Mouse (Mus musculus): ENCODE measurements at regions not wholly inside any gene's neighbourhood (a gene's known extent, or its start where the extent isn't known, plus 50 kb on each side); places are given as distances from the start of the nearest gene placed in this dataset.

GRCm38 (mm10) chr9:9606322-9606721 lies 367.4 kb upstream of the Arhgap42 start:
- Histone ChIP-seq H3K9me3 (peaks cover 6% of the 10 kb centered on the region; the same call in 1 of the 2 replicates), H3K27ac (no peak overlapping the region), H3K4me1 (no peaks in the 10 kb centered on the region), H3K4me3 (no peak overlapping the region), H3K36me3 (replicated peaks) (no peaks in the 10 kb centered on the region), H3K27me3 (ENCODE audit: poor library complexity, severe bottlenecking) (no peaks in the 10 kb centered on the region)
- WGBS, result 81% methylated on average over 1 of the region's 1 CpGs
- DNase-seq (ENCODE audit: extremely low spot score, low spot score), result no peak

GRCm38 (mm10) chr9:9591263-9591662 lies 352.4 kb upstream of the Arhgap42 start:
- no peak for DNase-seq (ENCODE audit: extremely low spot score, low spot score)
- no peaks in the 10 kb centered on the region for H3K4me1 ChIP-seq
- no peak overlapping the region for H3K27ac ChIP-seq

GRCm38 (mm10) chr9:9583011-9583605 lies 344.2 kb upstream of the Arhgap42 start:
- no peaks in the 10 kb centered on the region for H3K9me3 ChIP-seq
- no peaks in the 10 kb centered on the region for H3K4me1 ChIP-seq
- DNase-seq (ENCODE audit: extremely low spot score, low spot score), result no peak
- 74% methylated on average over 2 of the region's 2 CpGs for WGBS
- H3K27me3 ChIP-seq (ENCODE audit: poor library complexity, severe bottlenecking), result no peaks in the 10 kb centered on the region
- no peak overlapping the region for H3K4me3 ChIP-seq
- no peak overlapping the region for H3K27ac ChIP-seq
- H3K36me3 ChIP-seq (replicated peaks), result no peaks in the 10 kb centered on the region

More at GRCm38 (mm10) chr9:9591263-9591662, 352.4 kb upstream of the Arhgap42 start:
- H3K9me3 ChIP-seq, result no peaks in the 10 kb centered on the region
- H3K36me3 ChIP-seq (replicated peaks), result no peaks in the 10 kb centered on the region
- H3K4me3 ChIP-seq, result no peak overlapping the region
- no peaks in the 10 kb centered on the region for H3K27me3 ChIP-seq (ENCODE audit: poor library complexity, severe bottlenecking)

GRCm38 (mm10) chr9:9582301-9583010 lies 343.6 kb upstream of the Arhgap42 start:
- Histone ChIP-seq H3K4me1 (no peaks in the 10 kb centered on the region), H3K36me3 (replicated peaks) (no peaks in the 10 kb centered on the region), H3K4me3 (no peak overlapping the region), H3K9me3 (no peaks in the 10 kb centered on the region), H3K27me3 (ENCODE audit: poor library complexity, severe bottlenecking) (no peaks in the 10 kb centered on the region), H3K27ac (no peak overlapping the region)
- WGBS, result 86% methylated on average over 3 of the region's 3 CpGs
- no peak for DNase-seq (ENCODE audit: extremely low spot score, low spot score)

- Histone ChIP-seq H3K36me3 (replicated peaks) (no peaks in the 10 kb centered on the region), H3K27me3 (ENCODE audit: poor library complexity, severe bottlenecking) (no peaks in the 10 kb centered on the region), H3K9me3 (no peaks in the 10 kb centered on the region), H3K4me1 (no peaks in the 10 kb centered on the region), H3K4me3 (no peak overlapping the region), H3K27ac (no peak overlapping the region)
- DNase-seq (ENCODE audit: extremely low spot score, low spot score), result no peak
- WGBS, result 93% methylated on average over 5 of the region's 5 CpGs
These were observed 329.2 kb upstream of the Arhgap42 start for GRCm38 (mm10) chr9:9568040-9568649.

GRCm38 (mm10) chr9:9564551-9564950 lies 325.6 kb upstream of the Arhgap42 start:
- Histone ChIP-seq H3K36me3 (replicated peaks) (no peaks in the 10 kb centered on the region), H3K4me1 (no peaks in the 10 kb centered on the region), H3K4me3 (no peak overlapping the region), H3K27ac (no peak overlapping the region), H3K9me3 (no peaks in the 10 kb centered on the region), H3K27me3 (ENCODE audit: poor library complexity, severe bottlenecking) (no peaks in the 10 kb centered on the region)
- DNase-seq (ENCODE audit: extremely low spot score, low spot score), result no peak

- H3K36me3 ChIP-seq (replicated peaks), result no peaks in the 10 kb centered on the region
- no peaks in the 10 kb centered on the region for H3K4me1 ChIP-seq
- no peaks in the 10 kb centered on the region for H3K27me3 ChIP-seq (ENCODE audit: poor library complexity, severe bottlenecking)
- no peak for DNase-seq (ENCODE audit: extremely low spot score, low spot score)
- no peak overlapping the region for H3K4me3 ChIP-seq
- H3K27ac ChIP-seq, result no peak overlapping the region
- H3K9me3 ChIP-seq, result no peaks in the 10 kb centered on the region
These were observed 309.8 kb upstream of the Arhgap42 start for GRCm38 (mm10) chr9:9548657-9549056.

GRCm38 (mm10) chr9:9547570-9547969 lies 308.7 kb upstream of the Arhgap42 start:
- Histone ChIP-seq H3K4me3 (no peak overlapping the region), H3K4me1 (no peaks in the 10 kb centered on the region), H3K9me3 (no peaks in the 10 kb centered on the region), H3K27me3 (ENCODE audit: poor library complexity, severe bottlenecking) (no peaks in the 10 kb centered on the region), H3K36me3 (replicated peaks) (no peaks in the 10 kb centered on the region), H3K27ac (no peak overlapping the region)
- DNase-seq (ENCODE audit: extremely low spot score, low spot score), result no peak
- 89% methylated on average over 3 of the region's 3 CpGs for WGBS

- H3K36me3 ChIP-seq (replicated peaks), result no peaks in the 10 kb centered on the region
- DNase-seq (ENCODE audit: extremely low spot score, low spot score), result no peak
- WGBS, result 91% methylated on average over 2 of the region's 2 CpGs
These were observed 308.2 kb upstream of the Arhgap42 start for GRCm38 (mm10) chr9:9547121-9547520.

GRCm38 (mm10) chr9:9500345-9500744 lies 261.4 kb upstream of the Arhgap42 start:
- Histone ChIP-seq H3K4me1 (no peaks in the 10 kb centered on the region), H3K4me3 (no peak overlapping the region), H3K27me3 (ENCODE audit: poor library complexity, severe bottlenecking) (no peaks in the 10 kb centered on the region), H3K36me3 (replicated peaks) (no peaks in the 10 kb centered on the region), H3K9me3 (no peaks in the 10 kb centered on the region), H3K27ac (no peak overlapping the region)
- DNase-seq (ENCODE audit: extremely low spot score, low spot score), result no peak
- WGBS, result 91% methylated on average over 2 of the region's 2 CpGs

More at GRCm38 (mm10) chr9:9547121-9547520, 308.2 kb upstream of the Arhgap42 start:
- H3K9me3 ChIP-seq, result no peaks in the 10 kb centered on the region
- H3K4me3 ChIP-seq, result no peak overlapping the region
- H3K27me3 ChIP-seq (ENCODE audit: poor library complexity, severe bottlenecking), result no peaks in the 10 kb centered on the region
- no peaks in the 10 kb centered on the region for H3K4me1 ChIP-seq
- no peak overlapping the region for H3K27ac ChIP-seq

GRCm38 (mm10) chr9:9493594-9494182 lies 254.8 kb upstream of the Arhgap42 start:
- Histone ChIP-seq H3K27ac (no peak overlapping the region), H3K27me3 (ENCODE audit: poor library complexity, severe bottlenecking) (no peaks in the 10 kb centered on the region), H3K36me3 (replicated peaks) (no peaks in the 10 kb centered on the region), H3K4me3 (no peak overlapping the region), H3K9me3 (no peaks in the 10 kb centered on the region), H3K4me1 (no peaks in the 10 kb centered on the region)
- 83% methylated on average over 3 of the region's 3 CpGs for WGBS
- DNase-seq (ENCODE audit: extremely low spot score, low spot score), result no peak

GRCm38 (mm10) chr9:9477145-9477544 lies 238.2 kb upstream of the Arhgap42 start:
- Histone ChIP-seq H3K27ac (no peak overlapping the region), H3K27me3 (ENCODE audit: poor library complexity, severe bottlenecking) (no peaks in the 10 kb centered on the region), H3K36me3 (replicated peaks) (no peaks in the 10 kb centered on the region), H3K4me1 (no peaks in the 10 kb centered on the region), H3K9me3 (no peaks in the 10 kb centered on the region), H3K4me3 (no peak overlapping the region)
- DNase-seq (ENCODE audit: extremely low spot score, low spot score), result no peak
